Mouse (Mus musculus) gastrocnemius, adult 18-20 months (tissue): ENCODE data around the gene Tmem131. TPM values are rescaled to one million over a fixed set of nuclear protein-coding genes. Genes with fewer than 3 reads are reported as not detected.
"Not testable (repeated sequence)": the region's sequence is repeated elsewhere in the genome, so short reads cannot be mapped to it uniquely, and the experiment has no call there.

Experiments used
- DNase-seq: peaks from one replicate; pipeline ENCODE4 v3.0.0; 2021; ENCODE audit warnings: low spot score
- total RNA-seq, 2 experiments: library from RNA; stranded (reverse); gene quantifications; 2 replicates each; pipeline ENCODE4 v1.2.3; 2021

Tmem131 gene
- total RNA-seq, 2 experiments from 2014 or later = 29.1 to 32.1 TPM

- DNase-seq = no peak
These were observed 103.6 kb downstream of the Tmem131 start for GRCm38 (mm10) chr1:36839858-36840257.

GRCm38 (mm10) chr1:36836274-36836954, 107.1 kb downstream of the Tmem131 start:
- DNase-seq = no peak

- no peak for DNase-seq
These were observed 107.9 kb downstream of the Tmem131 start for GRCm38 (mm10) chr1:36835593-36835992.

- DNase-seq = no peak
These were observed 109.4 kb downstream of the Tmem131 start for GRCm38 (mm10) chr1:36834090-36834489.

DNA sequence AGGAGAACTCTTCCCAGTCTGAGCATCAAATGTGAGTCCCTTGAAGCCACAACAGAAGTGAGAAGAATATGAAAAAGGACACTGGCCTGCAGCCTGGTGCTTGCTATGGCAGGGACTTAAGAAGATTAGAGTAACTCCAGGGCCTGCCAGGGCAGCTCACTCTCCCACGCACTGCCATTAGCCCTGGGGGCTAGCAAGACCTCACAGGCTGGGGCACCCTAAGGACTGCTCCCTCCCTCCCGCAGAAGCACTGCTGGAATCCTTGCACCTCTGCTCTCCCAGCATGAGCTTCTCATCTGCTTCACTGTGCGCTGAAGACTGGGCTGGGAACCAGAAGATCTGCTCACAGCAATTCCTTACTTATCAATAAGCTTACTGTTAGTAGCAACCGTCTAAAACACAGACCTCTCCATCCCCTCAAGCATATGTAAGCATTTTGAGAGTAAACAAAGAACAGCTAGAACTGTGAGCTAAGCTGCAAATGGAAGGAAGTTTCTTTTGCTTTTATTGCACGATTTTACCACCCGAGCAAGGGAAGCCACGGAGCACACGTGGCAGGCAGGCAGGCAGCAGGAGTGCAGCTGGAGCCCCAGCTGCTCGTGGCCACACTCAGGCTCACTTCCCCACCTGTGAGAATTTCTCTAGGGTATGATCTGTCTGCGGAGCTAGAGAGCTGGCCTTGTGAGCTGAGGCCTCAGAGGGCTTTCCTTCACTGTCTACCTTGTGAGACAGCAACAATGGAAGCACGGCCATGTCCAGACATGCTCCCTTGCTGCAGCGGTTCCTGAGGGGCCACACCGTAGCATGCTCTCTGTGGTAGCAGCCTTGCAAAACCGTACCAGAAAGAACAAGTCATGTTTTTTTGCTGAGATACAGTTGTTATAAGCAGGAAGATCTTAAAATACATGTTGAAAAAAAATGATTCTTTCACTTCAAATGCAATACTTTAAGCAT, 112.3 kb downstream of the Tmem131 start:
- no peak for DNase-seq

DNA sequence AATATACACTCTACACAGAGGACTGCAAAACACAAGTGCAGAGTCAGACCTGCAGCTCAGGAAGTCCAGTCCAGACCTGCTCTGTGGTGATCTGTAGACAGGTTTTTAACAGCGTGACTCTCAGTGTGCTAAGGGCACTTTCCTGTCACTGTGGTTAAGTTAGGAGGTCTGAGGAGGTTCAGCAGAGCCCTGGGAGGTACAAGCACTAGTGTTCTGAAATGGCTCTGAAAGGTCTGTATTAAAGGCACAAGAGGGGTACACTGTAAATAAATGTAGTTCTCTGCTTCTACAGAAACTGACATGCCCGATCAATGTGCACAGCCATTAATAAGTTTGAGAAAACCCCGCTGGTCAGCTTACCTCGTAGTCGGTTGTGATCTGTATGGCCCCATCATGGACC, 119.1 kb downstream of the Tmem131 start:
- DNase-seq = no peak

GRCm38 (mm10) chr1:36821918-36822317, 121.5 kb downstream of the Tmem131 start:
- DNase-seq = not testable (repeated sequence)

DNA sequence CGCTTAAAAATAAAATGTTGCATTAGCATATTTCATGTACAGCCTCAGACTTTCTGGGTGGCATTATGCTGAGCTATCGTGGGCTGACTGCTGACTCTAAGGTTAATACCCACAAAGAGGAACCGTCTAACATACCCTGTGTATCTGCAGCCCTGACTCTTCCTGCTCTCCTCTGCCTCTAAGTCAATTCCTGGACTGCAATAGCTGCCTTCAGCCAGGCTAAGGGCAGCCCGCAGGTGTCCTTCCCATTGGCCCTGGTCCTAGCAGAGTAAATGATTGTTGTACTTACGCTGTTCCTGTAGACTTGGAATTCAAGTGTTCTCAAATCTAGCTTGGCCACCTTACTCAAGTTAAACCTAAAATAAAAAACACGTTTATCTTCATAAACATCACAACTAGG, 128.3 kb downstream of the Tmem131 start:
- no peak for DNase-seq

GRCm38 (mm10) chr1:36814271-36814903, 129.1 kb downstream of the Tmem131 start:
- no peak for DNase-seq

DNA sequence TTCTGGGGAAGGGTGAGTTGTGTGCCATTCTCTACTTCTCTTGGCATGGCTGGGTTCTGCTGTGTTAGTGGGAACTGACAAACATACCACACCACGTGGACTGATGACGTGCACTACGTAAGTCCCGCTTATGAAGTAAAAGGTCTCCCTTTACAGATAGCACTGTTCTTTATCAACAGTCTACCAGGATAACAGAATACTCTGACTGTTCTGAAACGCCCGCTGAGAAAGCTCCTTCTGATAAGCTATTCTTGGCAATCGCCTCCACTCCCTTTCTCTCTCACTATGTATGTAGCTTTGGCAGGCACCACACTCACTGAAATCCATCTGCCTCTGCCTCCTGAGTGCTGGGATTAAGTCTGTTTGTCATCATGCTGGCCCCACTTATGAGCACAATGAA, 130.1 kb downstream of the Tmem131 start:
- no peak for DNase-seq

GRCm38 (mm10) chr1:36811806-36812205, 131.7 kb downstream of the Tmem131 start:
- no peak for DNase-seq

DNA sequence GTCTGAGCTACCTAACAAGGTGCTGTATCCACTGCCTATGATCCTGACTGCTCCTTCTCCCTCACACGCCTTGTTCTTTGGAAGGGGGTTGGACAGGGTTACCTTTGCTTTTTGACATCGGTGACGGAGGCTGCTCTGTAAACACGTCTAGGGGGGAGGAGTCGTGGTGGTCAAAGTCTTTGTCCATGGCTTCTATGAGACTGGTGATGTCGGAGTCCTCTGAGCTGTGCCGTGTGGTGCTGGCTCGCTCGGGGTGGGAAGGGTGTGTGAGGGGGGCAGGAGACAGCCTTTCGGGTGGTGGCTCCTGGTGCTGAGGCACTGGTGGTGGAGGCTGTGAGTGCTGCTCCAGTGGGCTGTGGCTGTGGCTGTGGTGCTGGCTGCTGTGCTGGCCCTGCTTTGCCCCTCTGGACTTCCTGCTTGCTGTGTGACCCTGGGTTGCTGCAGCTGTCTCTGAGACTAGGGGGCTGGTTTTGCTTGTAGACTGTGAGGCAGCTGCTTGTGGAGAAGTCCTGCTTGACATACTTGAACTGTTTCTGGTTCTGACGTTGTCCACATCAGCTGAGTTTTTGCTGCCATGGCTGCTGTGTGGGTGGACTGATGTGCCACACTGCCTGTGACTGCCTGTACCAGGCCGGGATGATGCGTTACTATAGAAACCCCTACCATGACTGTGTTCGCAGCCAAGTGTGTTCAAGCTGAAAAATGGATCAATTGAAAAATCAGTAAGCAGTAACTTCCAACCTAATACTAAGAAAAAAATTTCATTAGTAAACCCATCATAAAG, 135.5 kb downstream of the Tmem131 start:
- no peak for DNase-seq

- DNase-seq = no peak
These were observed 136.4 kb downstream of the Tmem131 start for GRCm38 (mm10) chr1:36807086-36807485.

GRCm38 (mm10) chr1:36806181-36806905, 137.1 kb downstream of the Tmem131 start:
- no peak for DNase-seq

DNA sequence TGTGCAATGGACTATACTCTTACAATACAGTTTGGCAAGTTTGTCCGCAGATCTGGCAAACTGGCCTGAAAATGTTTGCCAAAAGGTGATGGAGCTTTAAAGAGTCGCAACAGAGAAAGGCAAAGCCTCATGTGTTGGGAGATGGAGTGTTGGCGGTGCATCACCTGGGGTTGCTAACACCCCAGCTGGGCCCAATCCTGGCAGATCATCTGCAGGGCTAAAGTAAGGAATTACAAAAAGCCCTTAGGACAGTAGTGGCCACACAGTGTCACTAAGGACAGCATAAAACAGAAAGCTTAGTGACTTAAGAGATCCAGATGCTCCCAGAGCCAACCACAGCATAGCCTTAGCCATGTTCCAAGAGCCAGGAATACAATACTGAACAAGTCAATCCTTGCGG, 138.6 kb downstream of the Tmem131 start:
- no peak for DNase-seq

DNA sequence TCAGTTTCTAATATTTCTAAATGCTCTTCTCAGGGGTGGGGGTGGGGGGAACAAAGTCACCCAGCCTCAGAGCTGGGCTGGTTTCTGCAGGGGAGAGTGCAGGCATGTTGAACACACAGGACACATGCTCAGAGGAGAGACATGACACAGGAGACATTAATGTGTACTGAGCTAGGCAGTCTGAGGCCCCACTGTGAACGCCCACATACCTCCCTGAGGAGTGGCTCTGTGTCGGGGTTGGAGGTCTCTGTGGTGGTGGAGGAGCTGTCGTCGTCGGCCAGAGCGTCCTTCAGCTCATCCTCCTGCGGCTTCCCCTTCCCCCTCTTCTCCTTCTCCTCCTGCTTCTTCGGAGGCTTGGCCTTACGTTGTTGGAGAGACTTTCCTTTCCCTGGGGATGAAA, 139.2 kb downstream of the Tmem131 start:
- no peak for DNase-seq

GRCm38 (mm10) chr1:36800379-36801011, 143.0 kb downstream of the Tmem131 start:
- DNase-seq = no peak

DNA sequence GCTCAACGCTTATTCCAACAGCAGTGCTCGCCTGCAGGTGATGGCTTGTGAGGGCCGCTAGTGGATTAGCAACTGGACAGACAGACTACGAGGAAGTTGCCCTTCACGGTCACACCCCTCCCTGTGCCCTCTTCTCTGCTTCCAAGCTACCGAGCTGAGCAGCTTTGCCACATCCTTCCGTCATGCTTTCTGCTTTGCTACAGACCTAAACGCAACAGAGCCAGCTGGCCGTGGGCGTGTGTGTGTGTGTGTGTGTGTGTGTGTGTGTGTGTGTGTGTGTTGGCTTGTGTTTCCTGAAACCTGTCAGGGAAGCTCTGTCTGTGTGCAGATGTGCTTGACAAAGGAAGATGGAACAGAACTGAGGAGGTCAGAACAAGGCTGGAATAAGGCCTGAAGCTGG, 146.0 kb downstream of the Tmem131 start:
- DNase-seq = no peak

GRCm38 (mm10) chr1:36796711-36797110, 146.8 kb downstream of the Tmem131 start:
- DNase-seq = no peak

DNA sequence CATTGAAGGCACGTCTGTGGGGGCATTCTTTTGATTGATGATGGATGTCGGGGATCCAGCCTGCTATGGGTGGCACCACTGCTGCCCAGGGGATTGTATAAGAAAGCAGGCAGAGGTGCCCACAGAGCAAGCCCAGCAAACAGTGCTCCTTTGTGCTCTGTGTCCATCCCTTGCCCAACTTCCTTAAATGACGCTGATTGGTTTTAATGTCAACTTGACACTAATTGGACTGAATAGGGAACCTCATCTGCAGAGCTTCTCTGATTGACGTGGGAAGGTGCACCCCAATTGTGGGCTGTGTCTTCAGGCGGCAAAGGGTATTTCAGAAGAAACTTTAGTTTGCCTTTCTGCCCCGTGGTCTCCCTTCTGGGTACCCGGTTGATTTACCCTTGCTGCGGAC, 154.1 kb downstream of the Tmem131 start:
- DNase-seq = no peak
